Mouse (Mus musculus) brain, embryonic 14.5 days (tissue): Measurements from ENCODE around the gene Ankrd9. TPM values are rescaled to one million over a fixed set of nuclear protein-coding genes. Genes with fewer than 3 reads are reported as not detected.

Experiments
- DNase-seq: peaks from one replicate; pipeline ENCODE4 v3.0.0-alpha.2; 2011; ENCODE audit warnings: low read depth
- CTCF ChIP-seq: fragments of 200-500 bp; IDR thresholded peaks from 2 replicates; pipeline ENCODE4 v1.5.1; 2012; ENCODE audit warnings: inconsistent platforms, mild to moderate bottlenecking, moderate library complexity, borderline replicate concordance; ENCODE audit not compliant: insufficient read depth, insufficient read length; ENCODE audit errors: extremely low read depth
- POLR2A ChIP-seq: fragments of 200-500 bp; IDR thresholded peaks from 2 replicates; pipeline ENCODE4 v1.6.1; 2012; ENCODE audit warnings: mild to moderate bottlenecking, inconsistent platforms, borderline replicate concordance; ENCODE audit not compliant: poor library complexity, insufficient read depth, insufficient read length, severe bottlenecking; ENCODE audit errors: extremely low read depth
- polyA plus RNA-seq: library from polyadenylated mRNA; depleted of rRNA; stranded (reverse); fragments of >200 nt; gene quantifications from 2 replicates; pipeline ENCODE4 v1.2.3, GENCODE M21; 2012

Gene Ankrd9
- polyA plus RNA-seq, 1 experiment, result 8.5 TPM

- TF ChIP-seq CTCF (no peak), POLR2A (no peak)
- DNase-seq, result no peak
Measured at GRCm38 (mm10) chr12:110985141-110985540, 6.3 kb upstream of the Ankrd9 start.

GRCm38 (mm10) chr12:110984598-110984997 is 5.8 kb upstream of the Ankrd9 start:
- DNase-seq, result no peak
- TF ChIP-seq CTCF (no peak), POLR2A (no peak)

- TF ChIP-seq CTCF (no peak), POLR2A (no peak)
- no peak for DNase-seq
Measured at GRCm38 (mm10) chr12:110983714-110984113, 4.9 kb upstream of the Ankrd9 start.

- DNase-seq, result no peak
- TF ChIP-seq POLR2A, result no peak
- no peak for TF ChIP-seq CTCF
Measured at GRCm38 (mm10) chr12:110983083-110983482, 4.2 kb upstream of the Ankrd9 start.

- no peak for TF ChIP-seq CTCF
- DNase-seq, result no peak
Measured at GRCm38 (mm10) chr12:110981736-110982135, 2.9 kb upstream of the Ankrd9 start.

- no peak for DNase-seq
- no peak for TF ChIP-seq POLR2A
- no peak for TF ChIP-seq CTCF
Measured at GRCm38 (mm10) chr12:110979808-110980207, 968 bp upstream of the Ankrd9 start.

DNA sequence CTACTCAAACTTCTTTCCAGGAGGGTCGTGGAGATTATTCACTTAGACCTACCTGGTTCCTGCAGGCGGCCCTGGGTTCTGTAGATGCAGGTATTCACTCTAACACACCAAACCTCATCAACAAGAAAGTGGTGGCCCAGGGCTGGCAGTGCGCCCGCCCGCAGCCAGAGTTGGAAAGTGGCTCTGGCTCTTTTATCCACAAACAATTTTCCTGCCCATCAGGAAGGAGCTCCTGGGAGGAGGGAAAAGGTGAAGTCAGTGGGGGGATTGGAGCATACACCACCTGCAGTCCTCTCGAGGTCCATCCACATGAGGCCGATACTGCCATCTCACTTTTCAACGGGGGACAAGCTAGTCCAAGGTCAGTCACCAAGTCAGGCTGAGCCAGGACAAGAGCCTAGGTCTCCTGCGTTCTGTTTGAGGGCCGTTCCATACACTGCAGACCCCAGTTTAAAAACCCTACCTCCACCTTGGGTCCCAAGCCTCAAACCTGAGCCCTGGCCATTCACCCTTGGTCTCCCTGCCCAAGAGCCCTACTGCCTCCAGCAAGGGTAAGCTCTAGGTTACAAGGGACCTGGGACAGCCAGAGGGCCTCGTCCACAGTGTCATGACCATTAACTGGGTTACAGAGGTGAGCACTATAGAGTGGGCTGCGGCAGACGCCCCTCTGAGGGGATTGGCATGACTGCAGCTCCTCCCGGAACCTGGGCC is 789 bp downstream of the Ankrd9 start:
- no peak for DNase-seq
- TF ChIP-seq POLR2A, result no peak

DNA sequence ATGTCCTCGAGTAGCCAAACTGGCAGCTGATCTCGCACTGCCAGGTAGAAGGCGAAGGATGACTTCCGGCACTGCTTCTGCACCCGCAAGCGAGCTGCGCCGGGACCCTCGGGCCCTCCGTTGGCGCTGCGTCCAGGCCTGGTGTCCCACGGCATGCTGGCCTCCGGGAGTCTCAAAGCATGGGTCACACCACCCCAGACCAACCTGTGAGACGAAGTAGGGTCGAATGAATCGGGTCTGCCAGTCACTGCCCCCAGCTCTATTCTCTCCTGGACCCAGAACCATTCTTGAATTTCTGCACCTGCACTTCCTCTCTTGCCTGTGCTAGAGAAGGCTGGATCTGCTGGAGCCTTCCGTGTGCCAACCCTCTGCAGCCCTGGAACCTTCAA is 1.5 kb downstream of the Ankrd9 start:
- TF ChIP-seq CTCF (no peak), POLR2A (no peak)
- no peak for DNase-seq

- no peak for TF ChIP-seq POLR2A
- peak; percentile 26 for DNase-seq
Measured at GRCm38 (mm10) chr12:110976589-110977344, 2.1 kb downstream of the Ankrd9 start.

GRCm38 (mm10) chr12:110975838-110976468 is 2.9 kb downstream of the Ankrd9 start:
- no peak for DNase-seq
- TF ChIP-seq POLR2A (no peak), CTCF (no peak)

- DNase-seq, result no peak
Measured at GRCm38 (mm10) chr12:110975385-110975784, 3.5 kb downstream of the Ankrd9 start.

GRCm38 (mm10) chr12:110974726-110975125 is 4.1 kb downstream of the Ankrd9 start:
- no peak for TF ChIP-seq CTCF
- TF ChIP-seq POLR2A, result no peak
- DNase-seq, result no peak

More at GRCm38 (mm10) chr12:110975385-110975784, 3.5 kb downstream of the Ankrd9 start:
- TF ChIP-seq POLR2A, result no peak
- no peak for TF ChIP-seq CTCF

DNA sequence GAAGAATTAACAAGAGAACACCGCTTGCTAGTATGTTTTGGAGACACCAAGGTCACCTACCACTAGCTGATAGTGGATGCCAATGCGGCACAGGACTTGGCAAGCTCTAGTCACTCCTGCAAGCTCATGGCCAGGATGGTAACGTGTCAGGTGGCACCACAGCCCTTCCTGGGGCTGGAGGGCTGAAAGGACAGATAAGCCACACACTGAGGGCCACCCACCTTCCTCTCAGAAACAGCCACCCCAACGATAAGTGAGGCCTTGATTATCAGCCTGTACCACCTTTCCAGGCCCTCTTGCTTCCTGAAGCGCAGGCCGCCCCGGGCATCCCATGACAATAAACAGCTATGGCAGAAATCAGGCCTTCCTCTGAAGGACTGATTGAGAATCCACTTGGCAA is 4.5 kb downstream of the Ankrd9 start:
- DNase-seq, result no peak
- TF ChIP-seq CTCF (no peak), POLR2A (no peak)
